Mouse (Mus musculus) ES-CJ7 (cell line): ENCODE measurements around the gene Gm10491.

Experiments
- DNase-seq: peaks from one replicate; pipeline ENCODE4 v3.0.0; 2011; ENCODE audit warnings: low read depth, low spot score

The Gm10491 gene

GRCm38 (mm10) chrX:7879819-7880218 lies 27.8 kb downstream of the Gm10491 start:
- peak; percentile 90 for DNase-seq

DNA sequence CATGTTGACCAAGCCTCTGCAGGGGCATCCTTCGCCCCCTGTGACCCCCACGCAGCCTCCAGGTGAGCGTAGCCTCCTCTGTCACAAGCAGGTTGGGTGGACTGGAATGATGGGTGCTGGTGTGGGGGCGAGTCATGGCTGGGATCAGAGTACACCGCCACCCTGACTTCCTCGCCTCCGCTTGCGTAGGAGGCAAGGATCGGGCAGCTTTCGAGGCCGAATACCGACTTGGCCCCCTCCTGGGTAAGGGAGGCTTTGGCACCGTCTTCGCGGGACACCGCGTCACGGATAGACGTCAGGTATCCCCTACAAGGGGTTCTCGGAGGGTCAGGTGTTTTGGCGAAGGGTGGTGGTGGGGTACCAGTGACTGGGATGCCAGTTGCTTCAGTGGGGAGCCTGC lies 29.1 kb downstream of the Gm10491 start:
- DNase-seq, result no peak

DNA sequence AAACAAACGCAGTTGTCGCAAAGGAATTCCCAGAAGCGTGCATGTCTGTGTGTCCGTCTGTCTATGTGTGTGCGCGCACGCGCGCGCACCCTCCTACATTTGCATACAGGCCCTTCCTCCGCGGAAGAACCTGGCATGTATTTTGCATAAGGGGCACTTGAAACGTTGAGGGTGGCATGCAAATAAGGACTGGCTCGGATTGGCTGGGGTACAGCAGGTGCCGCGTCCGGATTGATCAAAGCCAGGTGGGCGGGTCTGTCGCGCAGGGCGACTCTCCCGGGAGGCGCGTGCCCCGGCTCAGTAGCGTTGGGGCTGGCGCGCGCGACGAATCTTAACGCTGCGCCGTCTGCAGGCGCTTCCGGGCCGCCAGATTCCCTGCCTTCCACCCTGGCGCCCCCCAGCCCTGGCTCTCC lies 29.6 kb downstream of the Gm10491 start, which contains the start of gene Pim2:
Gene Pim2 (plus strand): TSS at position 256 of the 413 bp plus-strand sequence.
- peak; percentile 93 for DNase-seq

DNA sequence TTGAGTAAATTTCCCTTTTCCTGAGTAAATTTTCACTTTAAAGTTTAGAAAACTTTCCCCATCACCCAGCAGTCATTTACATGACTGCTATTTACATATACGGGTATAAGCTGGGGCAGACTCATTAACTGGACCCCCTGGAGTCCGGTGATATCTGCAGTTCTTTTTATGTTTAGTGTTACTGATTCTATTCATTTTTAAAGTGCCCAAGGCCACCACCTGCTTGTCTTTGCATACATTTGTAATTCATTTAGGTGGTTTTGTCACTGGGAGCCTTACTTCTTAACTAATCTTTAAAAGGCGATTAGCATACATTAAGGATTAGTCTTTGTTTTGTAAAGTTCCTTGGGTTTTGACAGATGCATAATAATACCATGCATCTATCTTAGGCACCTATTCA lies 37.8 kb downstream of the Gm10491 start:
- peak; percentile 63 for DNase-seq

DNA sequence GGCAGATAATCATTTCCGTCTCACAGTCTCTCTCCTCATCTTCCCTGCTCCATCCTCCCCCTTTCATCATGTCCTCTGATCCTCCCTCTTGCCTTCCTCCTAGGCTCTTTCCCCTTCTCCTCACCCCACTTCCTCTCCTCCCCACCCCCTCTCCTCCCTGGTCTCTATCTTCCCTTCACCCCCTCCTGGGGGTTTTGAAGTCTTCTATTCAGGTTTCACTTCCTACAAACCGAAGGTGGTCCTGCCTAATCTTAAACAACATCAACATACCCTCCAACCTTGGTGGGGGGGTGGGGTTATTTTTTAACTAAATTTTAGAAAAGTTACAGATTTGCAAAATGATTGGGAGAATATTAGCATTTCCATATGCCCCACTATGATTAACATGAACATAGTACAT lies 39.1 kb downstream of the Gm10491 start:
- peak; percentile 10 for DNase-seq

GRCm38 (mm10) chrX:7867141-7867540 lies 40.5 kb downstream of the Gm10491 start:
- no peak for DNase-seq

- DNase-seq, result no peak
These were observed 41.8 kb downstream of the Gm10491 start for GRCm38 (mm10) chrX:7865786-7866185.

DNA sequence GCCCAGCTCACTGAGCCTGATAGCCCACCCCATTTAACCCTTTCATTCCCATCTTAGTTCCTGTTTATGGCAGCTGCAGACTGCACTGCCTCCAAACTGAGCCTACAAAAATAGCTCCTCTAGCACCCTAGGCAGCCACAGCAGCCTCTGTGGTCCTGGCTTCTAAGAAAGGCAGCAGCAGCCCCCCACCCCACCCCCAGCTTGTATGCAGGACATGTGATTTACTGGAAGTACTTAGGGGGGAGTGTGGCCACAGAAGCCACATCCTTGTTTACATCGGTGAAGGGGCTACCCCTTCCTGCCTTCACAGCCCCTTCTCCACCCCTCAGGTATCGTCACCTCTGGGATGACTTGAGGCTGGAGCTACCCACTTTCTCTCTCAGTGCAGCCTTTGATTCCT lies 42.3 kb downstream of the Gm10491 start:
- DNase-seq, result no peak

DNA sequence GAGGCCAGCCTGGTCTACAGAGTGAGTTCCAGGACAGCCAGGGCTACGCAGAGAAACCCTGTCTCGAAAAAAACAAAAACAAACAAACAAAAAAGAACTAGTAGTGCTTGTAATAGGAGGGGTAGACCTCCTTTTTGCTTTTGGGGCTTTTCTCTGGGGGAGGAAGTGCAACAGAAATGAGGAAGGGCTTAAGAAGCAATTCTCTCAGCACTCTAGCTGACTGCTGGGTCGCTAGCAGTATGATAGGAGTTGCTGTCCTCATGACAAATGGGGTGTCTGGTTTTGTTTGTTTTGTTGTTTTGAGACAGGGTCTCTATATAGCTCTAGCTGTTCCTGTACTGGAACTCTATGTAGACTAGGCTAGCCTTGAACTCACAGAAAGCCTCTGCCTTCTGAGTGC lies 43.1 kb downstream of the Gm10491 start:
- DNase-seq, result no peak

- DNase-seq, result no peak
These were observed 44.5 kb downstream of the Gm10491 start for GRCm38 (mm10) chrX:7863181-7863580.

DNA sequence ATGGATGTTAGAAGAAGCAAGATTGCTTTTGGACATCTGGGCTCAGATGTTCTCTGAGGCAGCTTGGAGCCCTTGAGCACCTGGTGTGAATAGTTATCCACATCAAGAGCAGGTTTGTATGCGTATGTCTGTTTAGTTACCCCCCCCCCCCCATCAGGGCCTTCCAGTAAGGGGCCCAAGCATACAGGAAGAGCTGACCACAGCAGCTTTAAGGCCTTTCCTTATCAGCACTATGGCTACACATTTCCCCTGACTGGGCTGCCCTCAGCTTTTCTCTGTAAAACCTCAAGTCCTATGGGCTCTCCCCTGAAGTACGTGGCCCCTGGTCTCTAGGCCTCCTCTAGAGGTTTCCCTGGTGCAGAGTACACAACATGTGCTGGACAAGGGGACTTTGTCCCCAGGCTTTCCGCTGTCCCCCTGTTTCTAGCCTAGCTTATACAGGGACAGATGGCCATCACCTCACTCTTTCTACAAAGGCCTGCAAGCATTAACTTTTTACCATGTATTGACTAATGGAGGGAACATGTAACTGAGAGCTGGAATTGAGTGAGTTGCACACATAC lies 48.4 kb downstream of the Gm10491 start:
- no peak for DNase-seq
